Mouse (Mus musculus): ENCODE measurements around the gene Vti1a. TPM values are rescaled to one million over a fixed set of nuclear protein-coding genes. Genes with fewer than 3 reads are reported as not detected.

Vti1a gene
- polyA plus RNA-seq, 1 experiment from 2014 or later: 28.7 TPM

GRCm38 (mm10) chr19:55456325-55457091, 140.4 kb downstream of the Vti1a start:
- no peak overlapping the region for H3K9ac ChIP-seq (replicated peaks; ENCODE audit: low read length)
- H3K9me3 ChIP-seq (ENCODE audit: low read length): no peaks in the 10 kb centered on the region
- no peak overlapping the region for H3K27ac ChIP-seq (ENCODE audit: low read length)
- peak; percentile 46; the same call in 1 of the 2 replicates for ATAC-seq (ENCODE audit: low FRiP score, low TSS enrichment)
- peaks cover 15% of the 10 kb centered on the region for H3K4me1 ChIP-seq (ENCODE audit: insufficient read depth, low read length)
- H3K36me3 ChIP-seq (ENCODE audit: insufficient read depth, low read length): no peaks in the 10 kb centered on the region
- WGBS: 23% methylated on average over 21 of the region's 21 CpGs
- peak overlapping the region; percentile 16; the same call in 1 of the 2 replicates for H3K4me3 ChIP-seq (ENCODE audit: low read length)
- H3K27me3 ChIP-seq (ENCODE audit: insufficient read depth, low read length): no peaks in the 10 kb centered on the region
- H3K4me2 ChIP-seq (replicated peaks; ENCODE audit: low read depth, low read length): peak overlapping the region; percentile 48

- Histone ChIP-seq H3K9me3 (ENCODE audit: low read length) (no peaks in the 10 kb centered on the region), H3K4me3 (ENCODE audit: low read length) (no peak overlapping the region), H3K9ac (replicated peaks; ENCODE audit: low read length) (no peak overlapping the region), H3K4me1 (ENCODE audit: insufficient read depth, low read length) (peaks cover 5% of the 10 kb centered on the region; the same call in 1 of the 2 replicates), H3K36me3 (ENCODE audit: insufficient read depth, low read length) (no peaks in the 10 kb centered on the region), H3K27ac (ENCODE audit: low read length) (no peak overlapping the region), H3K27me3 (ENCODE audit: insufficient read depth, low read length) (no peaks in the 10 kb centered on the region), H3K4me2 (replicated peaks; ENCODE audit: low read depth, low read length) (no peak overlapping the region)
- no peak for ATAC-seq (ENCODE audit: low FRiP score, low TSS enrichment)
- WGBS: 90% methylated on average over 12 of the region's 12 CpGs
Observed at GRCm38 (mm10) chr19:55461963-55462362, 145.9 kb downstream of the Vti1a start.

DNA sequence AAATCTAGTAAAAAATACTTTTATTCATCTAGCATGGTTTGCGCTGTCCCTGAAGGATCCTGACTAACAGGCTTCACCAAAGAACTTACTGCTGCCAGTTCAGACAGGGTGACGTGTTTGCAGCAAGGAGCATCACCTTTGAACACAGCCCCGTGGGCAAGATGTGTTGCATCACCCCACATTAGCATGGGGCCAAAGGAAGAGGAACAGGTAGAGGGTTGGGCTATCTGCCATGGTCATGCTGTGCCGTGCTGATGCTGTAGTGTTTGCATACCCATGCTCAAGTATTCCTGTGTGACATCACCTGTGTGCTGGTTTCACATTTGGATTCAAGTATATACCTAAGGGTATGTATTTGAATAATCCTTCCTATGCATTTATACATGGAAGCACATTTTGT, 147.6 kb downstream of the Vti1a start:
- Histone ChIP-seq H3K4me2 (replicated peaks; ENCODE audit: low read depth, low read length) (no peak overlapping the region), H3K9ac (replicated peaks; ENCODE audit: low read length) (no peak overlapping the region), H3K36me3 (ENCODE audit: insufficient read depth, low read length) (no peaks in the 10 kb centered on the region), H3K4me1 (ENCODE audit: insufficient read depth, low read length) (peaks cover 6% of the 10 kb centered on the region; the same call in 1 of the 2 replicates), H3K9me3 (ENCODE audit: low read length) (no peaks in the 10 kb centered on the region), H3K27ac (ENCODE audit: low read length) (no peak overlapping the region), H3K27me3 (ENCODE audit: insufficient read depth, low read length) (no peaks in the 10 kb centered on the region), H3K4me3 (ENCODE audit: low read length) (no peak overlapping the region)
- WGBS: 84% methylated on average over 4 of the region's 4 CpGs
- no peak for ATAC-seq (ENCODE audit: low FRiP score, low TSS enrichment)

GRCm38 (mm10) chr19:55469301-55470051, 153.4 kb downstream of the Vti1a start:
- H3K4me1 ChIP-seq (ENCODE audit: insufficient read depth, low read length): peaks cover 12% of the 10 kb centered on the region
- no peak overlapping the region for H3K27ac ChIP-seq (ENCODE audit: low read length)
- no peaks in the 10 kb centered on the region for H3K9me3 ChIP-seq (ENCODE audit: low read length)
- no peaks in the 10 kb centered on the region for H3K27me3 ChIP-seq (ENCODE audit: insufficient read depth, low read length)
- peak; percentile 69; the same call in 1 of the 2 replicates for ATAC-seq (ENCODE audit: low FRiP score, low TSS enrichment)
- no peak overlapping the region for H3K4me3 ChIP-seq (ENCODE audit: low read length)
- peak overlapping the region; percentile 29 for H3K4me2 ChIP-seq (replicated peaks; ENCODE audit: low read depth, low read length)
- 42% methylated on average over 21 of the region's 21 CpGs for WGBS
- H3K9ac ChIP-seq (replicated peaks; ENCODE audit: low read length): 0 out of 2 replicates have a peak overlapping the region, but pooled peaks have one; percentile 3
- no peaks in the 10 kb centered on the region for H3K36me3 ChIP-seq (ENCODE audit: insufficient read depth, low read length)

GRCm38 (mm10) chr19:55472582-55472981, 156.5 kb downstream of the Vti1a start:
- H3K4me2 ChIP-seq (replicated peaks; ENCODE audit: low read depth, low read length): no peak overlapping the region
- H3K9me3 ChIP-seq (ENCODE audit: low read length): no peaks in the 10 kb centered on the region
- H3K27ac ChIP-seq (ENCODE audit: low read length): no peak overlapping the region
- H3K4me3 ChIP-seq (ENCODE audit: low read length): no peak overlapping the region
- no peaks in the 10 kb centered on the region for H3K27me3 ChIP-seq (ENCODE audit: insufficient read depth, low read length)
- no peak for ATAC-seq (ENCODE audit: low FRiP score, low TSS enrichment)
- no peaks in the 10 kb centered on the region for H3K36me3 ChIP-seq (ENCODE audit: insufficient read depth, low read length)
- no peak overlapping the region for H3K9ac ChIP-seq (replicated peaks; ENCODE audit: low read length)
- WGBS: 90% methylated on average over 8 of the region's 8 CpGs
- peaks cover 12% of the 10 kb centered on the region for H3K4me1 ChIP-seq (ENCODE audit: insufficient read depth, low read length)

DNA sequence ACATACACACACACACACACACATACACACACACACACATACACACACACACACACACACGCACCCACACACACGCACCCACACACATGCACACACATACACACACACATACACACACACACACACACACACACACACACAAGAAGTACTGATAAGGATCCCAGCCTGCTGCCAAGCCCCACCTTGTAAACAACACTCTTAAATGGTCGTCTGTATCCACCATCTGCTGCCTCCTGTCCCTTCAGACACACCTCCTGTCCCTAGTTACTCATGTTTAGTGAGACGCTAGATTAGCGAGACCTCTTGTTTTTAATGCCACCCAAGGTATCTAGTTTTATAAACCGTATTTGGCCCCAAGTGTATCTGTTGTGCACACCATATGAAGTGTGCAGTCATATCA, 158.1 kb downstream of the Vti1a start:
- Histone ChIP-seq H3K9me3 (ENCODE audit: low read length) (no peaks in the 10 kb centered on the region), H3K27me3 (ENCODE audit: insufficient read depth, low read length) (no peaks in the 10 kb centered on the region), H3K4me2 (replicated peaks; ENCODE audit: low read depth, low read length) (no peak overlapping the region), H3K4me1 (ENCODE audit: insufficient read depth, low read length) (peaks cover 8% of the 10 kb centered on the region), H3K4me3 (ENCODE audit: low read length) (no peak overlapping the region), H3K27ac (ENCODE audit: low read length) (no peak overlapping the region), H3K36me3 (ENCODE audit: insufficient read depth, low read length) (no peaks in the 10 kb centered on the region), H3K9ac (replicated peaks; ENCODE audit: low read length) (no peak overlapping the region)
- ATAC-seq (ENCODE audit: low FRiP score, low TSS enrichment): no peak
- WGBS: 74% methylated on average over 6 of the region's 6 CpGs

GRCm38 (mm10) chr19:55480526-55480925, 164.4 kb downstream of the Vti1a start:
- Histone ChIP-seq H3K4me2 (replicated peaks; ENCODE audit: low read depth, low read length) (no peak overlapping the region), H3K4me3 (ENCODE audit: low read length) (no peak overlapping the region), H3K27ac (ENCODE audit: low read length) (peak overlapping the region; percentile 55; the same call in 1 of the 2 replicates), H3K27me3 (ENCODE audit: insufficient read depth, low read length) (no peaks in the 10 kb centered on the region), H3K9ac (replicated peaks; ENCODE audit: low read length) (no peak overlapping the region), H3K9me3 (ENCODE audit: low read length) (no peaks in the 10 kb centered on the region), H3K4me1 (ENCODE audit: insufficient read depth, low read length) (peaks cover 31% of the 10 kb centered on the region), H3K36me3 (ENCODE audit: insufficient read depth, low read length) (no peaks in the 10 kb centered on the region)
- ATAC-seq (ENCODE audit: low FRiP score, low TSS enrichment): no peak
- 63% methylated on average over 5 of the region's 5 CpGs for WGBS

DNA sequence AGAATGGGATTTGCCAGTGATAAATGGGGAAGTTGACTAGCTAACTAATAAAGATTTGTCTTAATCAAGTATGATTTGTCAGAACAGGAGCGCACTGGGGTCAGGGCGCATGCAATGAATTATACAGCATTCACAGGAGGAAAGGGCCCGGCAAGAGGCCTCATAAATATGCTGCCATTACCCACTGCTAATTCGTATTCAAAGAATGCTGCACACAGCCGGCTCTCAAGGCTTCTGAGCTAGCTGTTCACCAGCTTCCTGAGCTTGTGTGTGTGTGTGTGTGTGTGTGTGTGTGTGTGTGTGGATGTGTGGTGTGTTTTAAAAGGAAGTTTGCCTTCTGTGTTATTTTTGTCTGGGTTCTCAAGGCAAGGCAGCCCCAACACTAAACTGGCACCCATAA, 165.2 kb downstream of the Vti1a start:
- no peaks in the 10 kb centered on the region for H3K27me3 ChIP-seq (ENCODE audit: insufficient read depth, low read length)
- WGBS: 8% methylated on average over 5 of the region's 5 CpGs
- H3K4me2 ChIP-seq (replicated peaks; ENCODE audit: low read depth, low read length): no peak overlapping the region
- ATAC-seq (ENCODE audit: low FRiP score, low TSS enrichment): no peak
- no peaks in the 10 kb centered on the region for H3K9me3 ChIP-seq (ENCODE audit: low read length)
- no peaks in the 10 kb centered on the region for H3K36me3 ChIP-seq (ENCODE audit: insufficient read depth, low read length)
- H3K4me1 ChIP-seq (ENCODE audit: insufficient read depth, low read length): peaks cover 35% of the 10 kb centered on the region
- no peak overlapping the region for H3K9ac ChIP-seq (replicated peaks; ENCODE audit: low read length)
- peak overlapping the region; percentile 59 for H3K27ac ChIP-seq (ENCODE audit: low read length)
- H3K4me3 ChIP-seq (ENCODE audit: low read length): no peak overlapping the region

DNA sequence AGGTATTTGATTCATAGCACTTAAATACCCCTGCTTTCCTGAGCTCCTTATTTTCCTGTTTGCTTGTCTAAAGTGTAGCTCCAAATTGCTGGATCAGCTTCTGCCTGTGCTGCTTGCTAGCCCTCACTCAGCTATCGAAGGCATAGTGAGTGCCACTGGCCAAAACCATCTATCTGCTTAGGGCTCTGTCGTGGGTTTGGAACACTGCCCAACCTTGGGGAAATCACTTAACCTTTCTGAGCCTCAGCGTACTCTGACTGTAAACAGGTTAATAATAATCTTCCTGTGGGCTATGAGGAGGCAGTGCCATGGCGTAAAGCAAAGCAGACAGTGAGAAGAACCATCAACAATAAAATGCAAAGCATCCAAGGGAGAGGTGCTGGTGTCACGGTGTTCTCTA, 167.4 kb downstream of the Vti1a start:
- Histone ChIP-seq H3K4me2 (replicated peaks; ENCODE audit: low read depth, low read length) (no peak overlapping the region), H3K9ac (replicated peaks; ENCODE audit: low read length) (no peak overlapping the region), H3K9me3 (ENCODE audit: low read length) (no peaks in the 10 kb centered on the region), H3K27me3 (ENCODE audit: insufficient read depth, low read length) (no peaks in the 10 kb centered on the region), H3K4me1 (ENCODE audit: insufficient read depth, low read length) (peaks cover 31% of the 10 kb centered on the region), H3K36me3 (ENCODE audit: insufficient read depth, low read length) (no peaks in the 10 kb centered on the region), H3K27ac (ENCODE audit: low read length) (peak overlapping the region; percentile 77), H3K4me3 (ENCODE audit: low read length) (no peak overlapping the region)
- ATAC-seq (ENCODE audit: low FRiP score, low TSS enrichment): no peak
- WGBS: 39% methylated on average over 5 of the region's 5 CpGs

DNA sequence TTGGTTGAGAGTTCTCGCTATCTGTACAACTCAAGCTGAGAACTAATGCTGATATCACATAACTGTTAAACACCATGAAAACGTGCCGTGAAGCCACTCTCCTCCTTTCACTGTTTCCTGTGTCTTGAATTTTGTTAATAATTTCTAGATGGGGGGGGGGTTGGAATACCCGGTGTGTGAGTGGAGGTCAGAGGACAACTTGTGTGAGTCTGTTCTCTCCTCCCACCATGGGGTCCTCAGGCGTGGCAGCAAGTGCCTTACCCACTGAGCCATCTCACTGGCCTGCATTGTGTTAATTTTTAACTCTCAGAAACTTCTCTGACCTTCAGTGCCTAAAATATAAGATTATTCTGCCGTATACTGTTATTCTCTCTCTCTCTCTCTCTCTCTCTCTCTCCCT, 168.5 kb downstream of the Vti1a start:
- Histone ChIP-seq H3K4me2 (replicated peaks; ENCODE audit: low read depth, low read length) (no peak overlapping the region), H3K4me3 (ENCODE audit: low read length) (no peak overlapping the region), H3K27me3 (ENCODE audit: insufficient read depth, low read length) (no peaks in the 10 kb centered on the region), H3K36me3 (ENCODE audit: insufficient read depth, low read length) (no peaks in the 10 kb centered on the region), H3K27ac (ENCODE audit: low read length) (peak overlapping the region; percentile 77), H3K9me3 (ENCODE audit: low read length) (no peaks in the 10 kb centered on the region), H3K4me1 (ENCODE audit: insufficient read depth, low read length) (peaks cover 31% of the 10 kb centered on the region), H3K9ac (replicated peaks; ENCODE audit: low read length) (no peak overlapping the region)
- 44% methylated on average over 6 of the region's 6 CpGs for WGBS
- ATAC-seq (ENCODE audit: low FRiP score, low TSS enrichment): peak; percentile 87
